Mouse (Mus musculus): ENCODE data around the gene Pigr. TPM values are rescaled to one million over a fixed set of nuclear protein-coding genes. Genes with fewer than 3 reads are reported as not detected.

The Pigr gene
- total RNA-seq, 1 experiment from 2014 or later: not detected

DNA sequence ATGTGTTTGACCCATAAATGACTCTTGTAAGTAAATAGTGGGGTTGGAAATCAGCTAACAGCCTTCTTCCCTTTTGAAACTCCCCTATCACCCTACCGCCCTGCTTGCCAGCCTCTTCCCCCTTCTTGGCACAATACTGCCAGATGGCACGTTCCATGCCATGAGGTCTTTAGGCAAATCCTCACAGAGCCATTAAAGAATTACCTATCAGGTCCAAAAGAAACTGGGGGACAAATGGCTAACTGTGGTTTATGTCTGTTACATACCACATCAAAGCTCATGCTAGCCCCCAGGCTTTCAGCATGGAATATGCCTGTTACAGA is 5.4 kb upstream of the Pigr start:
- no peak for ATAC-seq (replicated peaks in 1 of 2; ENCODE audit: insufficient read depth in 1 of 2, low FRiP score in 2 of 2, low TSS enrichment in 1 of 2, low read depth in 1 of 2, poor library complexity in 2 of 2, severe bottlenecking in 2 of 2)

DNA sequence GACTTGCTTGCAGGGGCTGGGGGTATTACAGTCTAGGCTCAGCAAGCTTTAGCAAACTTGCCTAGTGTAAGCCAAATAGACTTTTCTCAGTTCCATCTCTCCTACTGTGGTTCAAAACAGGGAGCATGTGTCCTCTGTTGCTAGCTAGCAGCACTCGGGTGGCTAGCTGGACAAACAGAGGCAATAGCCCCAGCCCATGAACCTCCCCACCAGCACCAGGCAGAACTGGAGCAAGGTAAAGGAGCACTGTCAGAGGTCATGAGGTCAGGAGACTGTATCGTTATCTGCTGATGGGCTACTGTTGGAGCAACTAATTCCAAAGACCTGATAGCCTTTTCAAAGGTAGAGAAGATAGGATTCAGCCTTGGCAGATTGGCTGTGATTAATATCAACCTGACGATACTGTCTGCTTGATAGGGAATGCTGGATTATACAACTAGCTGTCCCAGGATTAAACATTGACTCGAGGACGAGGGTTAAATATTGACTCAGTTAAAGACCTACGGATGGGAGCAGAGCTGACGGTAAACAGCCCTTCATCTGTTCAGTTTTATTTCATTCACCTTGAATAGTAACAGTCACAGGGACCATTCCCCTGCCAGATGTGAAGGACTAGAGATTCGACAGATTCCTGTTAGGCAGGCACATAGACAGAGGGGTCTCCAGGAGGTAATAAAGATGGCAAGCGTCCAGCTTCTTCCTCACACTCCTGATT is 4.4 kb upstream of the Pigr start:
- ATAC-seq (replicated peaks in 1 of 2; ENCODE audit: insufficient read depth in 1 of 2, low FRiP score in 2 of 2, low TSS enrichment in 1 of 2, low read depth in 1 of 2, poor library complexity in 2 of 2, severe bottlenecking in 2 of 2): no peak

DNA sequence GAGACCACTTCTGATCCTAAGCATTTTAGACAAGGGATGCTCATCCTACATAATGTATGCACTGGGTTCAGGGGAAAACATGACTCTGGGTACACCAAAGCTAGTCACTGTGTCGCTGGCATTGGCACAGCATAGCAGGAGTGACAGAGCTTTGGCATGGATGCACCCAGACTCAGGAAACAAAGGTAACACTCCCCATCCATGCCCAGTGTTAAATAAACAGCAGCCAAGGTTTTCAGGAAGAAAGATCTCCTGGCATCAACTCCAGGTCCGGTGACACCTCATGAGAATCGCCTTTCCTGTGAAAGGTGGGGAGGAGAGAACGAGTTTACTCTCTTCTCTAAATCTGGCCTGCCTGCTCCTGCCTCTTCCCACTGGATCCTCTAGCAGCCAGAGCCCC is 2.2 kb downstream of the Pigr start:
- no peak for ATAC-seq (replicated peaks in 1 of 2; ENCODE audit: insufficient read depth in 1 of 2, low FRiP score in 2 of 2, low TSS enrichment in 1 of 2, low read depth in 1 of 2, poor library complexity in 2 of 2, severe bottlenecking in 2 of 2)

DNA sequence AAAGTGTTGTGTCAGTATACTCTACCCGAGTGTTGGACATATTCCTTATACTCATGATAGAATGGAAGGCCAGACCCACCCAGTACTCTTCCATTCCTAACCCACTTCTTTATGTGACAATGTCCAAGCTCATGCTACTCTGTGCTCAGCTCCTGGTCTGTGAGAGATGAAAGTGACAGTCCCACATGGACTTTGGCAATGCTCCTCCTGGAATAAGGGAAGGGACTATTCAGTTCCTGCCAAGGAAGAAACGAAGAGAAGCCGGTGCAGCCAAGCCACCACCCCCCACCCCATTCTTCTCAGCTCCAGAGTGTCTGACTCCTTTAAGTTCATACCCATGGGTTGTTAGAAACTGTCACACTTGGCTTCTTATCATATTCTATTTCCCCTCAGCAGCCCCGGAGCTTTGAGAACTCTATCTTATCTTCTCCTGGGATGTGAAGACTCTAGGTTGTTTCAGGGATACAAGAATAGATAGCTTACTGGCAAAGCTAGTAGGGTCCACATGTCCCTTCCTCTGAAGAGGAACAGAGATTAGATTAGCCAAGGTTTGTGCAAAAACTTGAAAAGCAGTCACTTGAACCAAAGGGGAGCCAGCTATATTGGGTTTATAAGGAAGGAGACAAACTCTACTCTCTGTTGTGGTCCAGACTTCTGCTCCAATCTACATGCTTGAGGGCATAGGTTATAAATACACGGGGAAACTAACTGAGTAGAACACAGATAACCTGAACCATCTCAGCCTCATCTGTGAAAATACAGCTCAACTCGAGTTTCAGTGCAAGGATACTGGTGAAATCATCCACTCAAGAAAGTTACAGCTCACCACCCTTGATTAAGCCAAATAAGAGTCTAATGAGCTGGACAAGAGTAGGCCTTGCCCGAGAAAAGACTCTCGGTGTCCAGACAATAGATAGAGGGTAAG is 3.7 kb downstream of the Pigr start:
- no peak for ATAC-seq (replicated peaks in 1 of 2; ENCODE audit: insufficient read depth in 1 of 2, low FRiP score in 2 of 2, low TSS enrichment in 1 of 2, low read depth in 1 of 2, poor library complexity in 2 of 2, severe bottlenecking in 2 of 2)

DNA sequence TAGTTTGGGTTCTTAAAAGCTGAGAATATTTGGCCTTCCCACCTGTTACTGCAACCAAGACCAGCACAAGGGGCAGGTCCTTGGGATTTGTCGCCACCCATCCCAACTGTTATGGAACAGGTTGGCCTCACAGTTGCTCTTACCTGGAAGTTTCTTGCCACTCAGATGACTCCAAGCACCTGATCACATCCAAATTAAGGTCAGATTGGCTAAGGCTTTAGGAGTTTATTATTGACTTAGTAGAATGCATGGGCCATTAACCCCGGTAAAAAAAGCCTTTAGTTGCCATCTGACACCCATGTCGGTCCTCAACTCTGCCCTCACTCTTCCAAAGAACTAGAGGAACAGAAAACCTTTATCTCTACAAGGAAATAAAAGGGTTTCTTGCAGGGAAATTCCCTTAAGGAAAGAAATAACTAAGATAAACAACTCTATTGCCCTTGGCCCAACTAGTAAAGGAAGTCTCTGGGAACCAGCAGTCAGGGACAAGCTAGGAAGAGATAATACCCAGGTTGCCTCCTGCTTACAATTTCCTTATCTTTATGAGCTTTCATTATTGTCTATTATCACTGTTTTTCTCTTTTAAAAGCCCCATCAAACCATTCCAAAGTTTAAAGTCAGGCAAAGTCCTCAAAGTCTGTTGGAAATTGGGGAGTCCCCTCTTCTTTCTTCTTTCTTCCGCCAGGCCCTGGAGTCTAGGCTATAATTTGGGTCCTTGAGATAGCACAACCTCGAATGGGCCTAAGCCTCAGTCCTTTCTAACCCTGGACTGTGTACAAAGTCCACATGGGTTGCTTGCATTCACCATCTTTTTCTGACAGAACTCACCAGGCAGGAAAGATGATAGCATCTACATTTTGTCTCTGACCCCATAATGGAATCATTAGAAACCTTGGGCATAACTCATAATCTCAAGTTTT is 6.0 kb downstream of the Pigr start:
- no peak for ATAC-seq (replicated peaks in 1 of 2; ENCODE audit: insufficient read depth in 1 of 2, low FRiP score in 2 of 2, low TSS enrichment in 1 of 2, low read depth in 1 of 2, poor library complexity in 2 of 2, severe bottlenecking in 2 of 2)

DNA sequence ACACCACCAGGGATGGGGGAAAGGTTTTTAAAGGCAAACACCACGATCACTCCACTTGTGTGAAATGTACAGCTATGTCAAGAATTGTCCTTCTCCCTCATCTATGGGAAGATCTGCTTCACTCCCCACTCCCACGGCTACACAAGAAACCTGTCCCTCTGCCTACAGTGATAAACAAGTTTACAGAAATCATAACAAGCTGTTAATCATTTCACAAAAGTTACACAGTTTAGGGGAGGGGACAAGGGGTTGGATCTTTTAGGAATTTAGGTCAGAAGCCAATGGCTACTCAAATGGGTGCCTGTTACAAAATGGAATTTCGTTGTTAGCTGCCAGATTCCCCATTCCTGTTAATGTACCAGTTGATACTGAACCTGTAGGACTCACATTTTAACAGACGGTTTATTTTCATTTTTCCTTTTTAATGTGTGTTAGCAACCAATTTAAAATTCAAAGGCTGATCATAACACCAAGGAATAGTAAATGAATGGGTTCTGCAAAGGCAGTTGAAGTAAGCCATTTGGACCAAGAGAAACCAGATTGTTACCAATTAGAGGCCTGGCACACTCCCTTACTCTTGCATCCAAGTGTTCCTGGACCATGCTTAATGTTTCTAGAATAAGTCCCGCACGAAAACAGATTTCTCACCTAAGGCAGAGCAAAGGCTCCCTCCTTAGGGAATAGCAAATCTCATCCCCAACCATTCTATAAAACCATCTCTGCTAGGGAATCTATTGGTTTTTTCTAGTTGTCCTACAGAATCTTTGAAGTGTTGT is 8.9 kb downstream of the Pigr start:
- no peak for ATAC-seq (replicated peaks in 1 of 2; ENCODE audit: insufficient read depth in 1 of 2, low FRiP score in 2 of 2, low TSS enrichment in 1 of 2, low read depth in 1 of 2, poor library complexity in 2 of 2, severe bottlenecking in 2 of 2)

DNA sequence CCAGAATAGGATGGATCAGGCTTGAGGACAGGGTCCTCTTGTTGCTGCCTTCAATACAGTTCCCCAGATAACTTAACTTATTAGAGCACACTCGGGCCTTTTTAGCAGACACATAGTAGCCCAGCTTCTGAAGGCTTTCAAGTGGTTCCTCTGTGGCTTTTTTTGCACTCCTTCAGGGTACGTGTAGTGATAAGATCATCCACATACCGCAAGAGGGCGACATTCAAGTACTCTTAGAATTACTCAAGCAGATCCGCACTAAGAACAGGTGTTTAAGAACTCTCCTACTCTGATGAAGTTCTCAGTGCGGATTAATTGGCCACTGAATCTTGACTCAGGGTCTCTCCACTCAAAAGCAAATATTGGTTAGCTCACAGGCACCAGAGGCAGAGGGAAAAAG is 11.8 kb downstream of the Pigr start:
- ATAC-seq (replicated peaks in 1 of 2; ENCODE audit: insufficient read depth in 1 of 2, low FRiP score in 2 of 2, low TSS enrichment in 1 of 2, low read depth in 1 of 2, poor library complexity in 2 of 2, severe bottlenecking in 2 of 2): no peak

DNA sequence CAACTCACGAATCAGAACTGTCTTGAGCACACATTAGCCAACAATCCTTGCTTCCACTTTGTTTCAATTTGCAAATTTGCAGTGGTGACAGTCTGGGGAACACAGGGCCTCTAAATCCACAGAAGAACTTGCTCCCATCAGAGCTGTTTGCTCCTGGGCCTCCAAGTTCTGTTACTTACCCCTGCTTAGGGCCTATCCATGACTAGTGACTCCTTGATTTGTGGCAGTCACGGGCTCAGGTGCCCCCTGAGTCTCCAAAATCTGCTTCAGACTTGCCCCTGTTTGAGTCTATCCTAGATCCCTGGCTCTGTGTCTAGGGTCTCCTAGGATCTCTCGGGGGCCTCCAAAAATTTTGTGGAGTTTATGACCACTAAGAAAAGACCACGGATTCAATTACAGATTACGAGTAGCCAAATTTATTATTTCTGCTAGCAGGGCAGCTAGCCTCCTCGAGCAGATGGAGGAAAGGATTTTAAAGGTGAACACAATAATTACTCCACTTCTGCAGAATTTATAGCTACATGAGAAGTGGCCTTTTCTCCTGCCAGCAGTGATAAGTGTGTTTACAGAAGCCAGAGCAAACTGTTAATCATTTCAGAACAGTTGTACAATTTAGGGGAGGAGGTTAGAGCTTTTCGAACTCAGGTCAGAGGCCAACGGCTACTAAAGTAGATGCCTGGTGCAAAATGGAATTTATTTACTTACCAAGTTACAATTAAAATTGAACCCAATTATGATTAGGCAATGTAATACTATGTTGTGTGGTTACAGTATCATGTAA is 14.3 kb downstream of the Pigr start:
- no peak for ATAC-seq (replicated peaks in 1 of 2; ENCODE audit: insufficient read depth in 1 of 2, low FRiP score in 2 of 2, low TSS enrichment in 1 of 2, low read depth in 1 of 2, poor library complexity in 2 of 2, severe bottlenecking in 2 of 2)

DNA sequence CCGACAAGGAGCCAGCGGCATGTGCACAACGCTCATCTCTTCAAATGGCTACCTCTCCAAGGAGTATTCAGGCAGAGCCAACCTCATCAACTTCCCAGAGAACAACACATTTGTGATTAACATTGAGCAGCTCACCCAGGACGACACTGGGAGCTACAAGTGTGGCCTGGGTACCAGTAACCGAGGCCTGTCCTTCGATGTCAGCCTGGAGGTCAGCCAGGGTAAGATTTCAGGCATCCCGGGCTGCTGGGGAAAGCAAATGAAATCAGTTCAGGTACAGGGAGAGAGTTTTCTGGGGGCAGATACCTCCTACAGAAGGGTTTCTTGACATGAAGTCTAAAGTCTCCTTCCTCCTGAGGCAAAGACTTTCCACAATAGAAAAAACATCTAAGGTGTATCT is 15.1 kb downstream of the Pigr start:
- no peak for ATAC-seq (replicated peaks in 1 of 2; ENCODE audit: insufficient read depth in 1 of 2, low FRiP score in 2 of 2, low TSS enrichment in 1 of 2, low read depth in 1 of 2, poor library complexity in 2 of 2, severe bottlenecking in 2 of 2)

DNA sequence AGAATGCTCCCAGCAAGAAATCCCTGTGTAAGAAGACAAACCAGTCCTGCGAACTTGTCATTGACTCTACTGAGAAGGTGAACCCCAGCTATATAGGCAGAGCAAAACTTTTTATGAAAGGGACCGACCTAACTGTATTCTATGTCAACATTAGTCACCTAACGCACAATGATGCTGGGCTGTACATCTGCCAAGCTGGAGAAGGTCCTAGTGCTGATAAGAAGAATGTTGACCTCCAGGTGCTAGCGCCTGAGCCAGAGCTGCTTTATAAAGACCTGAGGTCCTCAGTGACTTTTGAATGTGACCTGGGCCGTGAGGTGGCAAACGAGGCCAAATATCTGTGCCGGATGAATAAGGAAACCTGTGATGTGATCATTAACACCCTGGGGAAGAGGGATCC is 18.0 kb downstream of the Pigr start:
- no peak for ATAC-seq (replicated peaks in 1 of 2; ENCODE audit: insufficient read depth in 1 of 2, low FRiP score in 2 of 2, low TSS enrichment in 1 of 2, low read depth in 1 of 2, poor library complexity in 2 of 2, severe bottlenecking in 2 of 2)

DNA sequence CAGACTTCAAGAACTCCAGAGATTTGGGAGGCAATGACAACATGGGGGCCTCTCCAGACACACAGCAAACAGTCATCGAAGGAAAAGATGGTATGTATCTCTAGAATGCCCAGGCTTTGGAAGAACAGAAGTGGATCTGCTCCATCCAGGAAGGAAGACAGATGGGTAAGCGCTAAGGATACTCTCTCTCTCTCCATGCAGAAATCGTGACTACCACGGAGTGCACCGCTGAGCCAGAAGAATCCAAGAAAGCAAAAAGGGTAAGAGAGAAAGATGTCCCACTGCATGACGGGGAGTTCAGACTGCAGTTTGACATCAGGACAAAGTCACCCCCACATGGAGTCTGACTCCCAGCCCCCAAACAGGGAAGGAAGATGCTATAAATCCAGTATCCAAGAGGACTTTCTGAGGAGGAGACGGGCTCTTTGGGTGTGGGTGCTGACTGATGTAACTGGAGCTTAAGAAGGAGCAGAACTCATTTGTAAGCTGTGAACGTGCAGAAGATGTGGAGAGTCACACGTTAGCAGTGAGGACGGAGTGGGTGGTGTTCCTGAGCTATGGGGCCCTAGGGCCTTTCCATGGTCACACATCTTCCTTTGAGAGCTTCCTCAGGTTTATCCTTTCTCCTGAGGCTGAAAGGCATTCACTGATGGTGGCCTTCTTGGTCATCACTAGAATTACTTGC is 23.2 kb downstream of the Pigr start:
- ATAC-seq (replicated peaks in 1 of 2; ENCODE audit: insufficient read depth in 1 of 2, low FRiP score in 2 of 2, low TSS enrichment in 1 of 2, low read depth in 1 of 2, poor library complexity in 2 of 2, severe bottlenecking in 2 of 2): no peak

DNA sequence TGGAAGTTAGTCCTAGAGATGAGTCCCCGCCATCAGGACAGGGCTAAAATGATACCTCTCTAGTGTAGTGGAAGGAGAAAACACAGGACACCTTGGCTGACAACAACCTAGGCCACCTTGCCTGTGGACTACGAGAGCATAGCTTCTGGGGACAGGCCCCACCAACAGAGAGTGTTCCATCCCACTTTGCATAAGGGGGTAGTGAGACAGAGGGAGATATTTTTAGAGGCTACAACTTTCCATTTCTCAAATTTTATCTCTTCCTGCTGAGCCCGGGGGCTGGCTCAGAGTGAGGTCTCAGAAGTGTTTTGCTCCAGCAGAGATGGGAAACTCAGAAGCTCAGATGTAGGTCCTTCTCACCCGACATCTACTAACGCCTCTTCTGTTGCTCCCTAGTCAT is 23.9 kb downstream of the Pigr start:
- ATAC-seq (replicated peaks in 1 of 2; ENCODE audit: insufficient read depth in 1 of 2, low FRiP score in 2 of 2, low TSS enrichment in 1 of 2, low read depth in 1 of 2, poor library complexity in 2 of 2, severe bottlenecking in 2 of 2): no peak

DNA sequence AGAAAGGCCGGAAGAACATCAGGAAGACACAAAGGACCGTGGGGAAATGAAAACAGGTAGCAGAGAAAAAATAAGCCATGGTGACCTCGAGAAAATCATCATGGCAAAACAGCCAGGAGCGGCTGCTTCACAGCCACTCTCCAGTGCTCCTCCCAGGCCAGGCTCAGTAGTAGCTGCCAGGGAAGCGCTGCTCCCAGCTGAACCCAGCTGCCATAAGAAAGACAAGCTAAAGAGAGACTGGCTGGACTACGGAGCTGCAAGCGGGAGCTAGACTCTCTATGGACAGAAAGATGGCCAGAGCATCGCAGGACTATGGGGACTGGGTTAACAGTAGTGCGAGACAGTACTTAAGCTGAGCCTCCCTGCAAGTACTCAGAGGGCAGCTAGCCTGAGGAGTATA is 28.3 kb downstream of the Pigr start:
- ATAC-seq (replicated peaks in 1 of 2; ENCODE audit: insufficient read depth in 1 of 2, low FRiP score in 2 of 2, low TSS enrichment in 1 of 2, low read depth in 1 of 2, poor library complexity in 2 of 2, severe bottlenecking in 2 of 2): no peak

DNA sequence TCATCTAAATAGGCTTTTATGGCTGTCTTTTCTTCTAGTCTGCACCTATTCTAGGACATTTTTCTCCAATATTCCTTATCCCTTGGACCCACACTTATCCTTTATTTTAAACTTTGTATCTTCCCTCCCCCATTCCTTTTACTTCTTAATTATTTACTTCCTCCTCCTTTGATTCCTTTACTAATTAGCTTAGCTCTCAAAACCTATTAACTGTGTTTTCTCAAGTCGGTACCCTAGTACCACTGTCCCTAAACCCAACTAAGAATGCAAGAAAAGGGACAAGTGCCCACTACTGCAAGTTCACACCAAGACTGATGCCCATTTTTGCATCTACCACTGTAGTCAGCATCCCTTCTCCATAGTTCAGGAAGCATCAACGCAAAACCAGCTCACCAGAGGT is 29.2 kb downstream of the Pigr start:
- no peak for ATAC-seq (replicated peaks in 1 of 2; ENCODE audit: insufficient read depth in 1 of 2, low FRiP score in 2 of 2, low TSS enrichment in 1 of 2, low read depth in 1 of 2, poor library complexity in 2 of 2, severe bottlenecking in 2 of 2)

DNA sequence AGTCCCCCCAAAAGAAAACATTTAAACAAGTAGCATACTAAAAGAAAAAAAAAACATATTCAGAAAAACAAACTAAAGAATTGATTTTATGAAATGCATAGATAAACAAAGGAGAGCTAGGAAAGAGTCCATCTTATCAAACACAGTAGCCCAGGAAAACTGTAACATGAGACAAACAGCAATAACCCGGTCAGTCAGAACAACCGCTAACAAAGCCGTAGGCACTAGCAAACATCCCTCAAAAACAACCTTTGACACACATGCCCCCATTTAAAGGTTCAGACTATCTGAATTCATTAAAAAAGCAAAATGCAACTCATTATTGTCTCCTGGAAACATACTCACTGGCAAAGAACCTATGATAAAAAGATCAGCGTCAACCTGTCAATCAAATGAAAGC is 31.0 kb downstream of the Pigr start:
- no peak for ATAC-seq (replicated peaks in 1 of 2; ENCODE audit: insufficient read depth in 1 of 2, low FRiP score in 2 of 2, low TSS enrichment in 1 of 2, low read depth in 1 of 2, poor library complexity in 2 of 2, severe bottlenecking in 2 of 2)

DNA sequence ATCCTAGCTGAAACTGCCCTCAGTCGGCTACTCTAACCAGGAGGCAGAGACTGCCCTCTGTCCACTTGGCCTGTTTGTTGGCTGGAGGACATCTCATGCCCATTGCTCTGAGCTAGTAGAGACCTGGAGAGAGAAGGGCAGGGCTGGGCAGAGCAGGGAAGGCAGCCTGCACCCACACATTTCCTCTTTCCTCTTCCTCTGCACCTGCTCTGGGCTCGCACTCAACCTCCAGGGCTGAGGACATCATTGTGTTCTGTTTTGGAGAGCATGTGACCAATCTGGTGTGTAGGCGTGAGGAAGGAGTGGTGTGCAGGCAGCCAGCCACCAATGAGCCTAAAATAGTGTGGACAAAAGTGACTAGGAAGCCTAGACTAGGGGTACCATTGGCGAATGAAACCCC is 37.8 kb downstream of the Pigr start:
- ATAC-seq (replicated peaks in 1 of 2; ENCODE audit: insufficient read depth in 1 of 2, low FRiP score in 2 of 2, low TSS enrichment in 1 of 2, low read depth in 1 of 2, poor library complexity in 2 of 2, severe bottlenecking in 2 of 2): peak; percentile 92 to 93

All from hematopoietic stem cell, adult 5-6 weeks (primary cell).